Mouse (Mus musculus) lung, postnatal 36 days (tissue): ENCODE measurements around the gene Prdx4.
A peak's percentile ranks its signal among the peaks of the same experiment; 100 is the strongest.
"Not testable (repeated sequence)": the region's sequence is repeated elsewhere in the genome, so short reads cannot be mapped to it uniquely, and the experiment has no call there.

Experiments used
- DNase-seq: peaks from one replicate; pipeline ENCODE4 v3.0.0; 2022; ENCODE audit warnings: mixed read lengths

Prdx4 gene

DNA sequence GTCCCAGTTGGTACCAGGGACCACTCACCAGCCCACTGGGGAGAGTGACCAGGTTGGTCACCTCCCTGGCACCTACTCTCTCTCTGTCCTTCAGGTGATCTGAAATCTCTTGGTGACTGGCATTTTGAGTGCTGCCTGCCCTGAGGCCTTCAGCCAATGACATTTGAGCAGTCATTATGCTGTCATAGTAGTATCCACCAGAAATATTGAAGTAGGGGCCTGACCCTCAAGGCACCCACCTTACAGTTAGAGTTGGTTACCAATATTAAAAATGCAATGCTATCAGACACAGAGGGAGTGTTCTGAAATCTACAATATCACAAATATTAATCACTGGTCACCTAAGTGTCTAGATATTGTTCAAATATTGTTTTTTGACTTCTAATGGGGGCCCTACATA lies at the start of gene Prdx4:
Gene Prdx4 (minus strand): TSS at position 101 of the 400 bp plus-strand sequence.
- DNase-seq = no peak

DNA sequence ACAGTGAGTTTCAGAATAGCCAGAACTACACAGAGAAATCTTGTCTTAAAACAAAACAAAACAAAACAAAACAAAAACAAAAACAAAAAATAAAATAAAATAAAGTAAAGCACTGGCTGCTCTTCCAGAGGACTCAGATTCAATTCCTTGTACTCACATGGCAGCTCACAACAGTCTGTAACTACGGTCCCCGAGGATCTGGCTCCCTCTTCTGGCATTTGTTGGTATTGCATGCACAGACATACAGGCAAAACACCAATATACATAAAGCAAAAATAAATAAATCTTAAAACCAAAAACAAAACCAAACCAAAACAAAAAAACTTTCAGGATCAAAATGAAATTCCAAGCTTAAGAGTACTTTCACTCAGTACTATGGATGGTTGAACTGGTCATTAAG lies 36.0 kb upstream of the Prdx4 start:
- peak; percentile 60 for DNase-seq

- no peak for DNase-seq
These were observed 34.9 kb upstream of the Prdx4 start for GRCm38 (mm10) chrX:155375458-155375857.

DNA sequence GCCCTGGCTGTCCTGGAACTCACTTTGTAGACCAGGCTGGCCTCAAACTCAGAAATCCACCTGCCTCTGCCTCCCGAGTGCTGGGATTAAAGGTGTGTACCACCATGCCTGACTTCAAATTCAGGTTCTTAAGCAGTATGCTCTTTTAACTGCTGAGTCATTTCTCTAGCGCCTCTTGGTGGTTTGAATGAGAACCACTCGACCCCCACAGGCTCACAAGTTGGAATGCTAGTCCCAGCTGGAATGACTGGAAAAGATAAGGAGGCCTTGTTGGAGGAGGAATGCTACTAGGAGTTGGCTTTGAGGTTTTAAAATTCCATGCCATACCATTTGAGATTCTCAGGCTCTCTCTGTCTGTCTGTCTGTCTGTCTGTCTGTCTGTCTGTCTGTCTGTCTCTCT lies 29.6 kb upstream of the Prdx4 start:
- DNase-seq = not testable (repeated sequence)

- DNase-seq = no peak
These were observed 24.5 kb upstream of the Prdx4 start for GRCm38 (mm10) chrX:155365095-155365494.

DNA sequence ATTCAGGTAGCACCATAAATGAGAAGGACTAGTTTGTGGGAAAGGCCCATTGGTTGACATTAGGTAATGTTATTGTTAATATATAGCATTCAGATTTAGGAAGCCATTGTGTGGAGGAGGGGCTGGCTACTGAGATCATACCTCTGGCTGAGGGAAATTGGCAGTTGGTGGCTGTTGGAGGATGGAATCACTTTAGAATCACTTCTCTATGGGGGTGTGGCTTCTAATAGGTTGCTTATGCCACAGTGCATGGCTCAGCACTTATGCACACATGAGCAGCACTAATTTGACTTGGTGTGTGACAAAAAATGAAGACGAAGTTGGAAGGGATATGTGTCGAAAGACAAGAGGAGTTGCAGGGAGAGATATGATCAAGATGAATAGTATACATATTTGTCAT lies 5.7 kb upstream of the Prdx4 start:
- no peak for DNase-seq

GRCm38 (mm10) chrX:155337905-155338721 lies 2.4 kb downstream of the Prdx4 start:
- peak; percentile 82 for DNase-seq

GRCm38 (mm10) chrX:155337567-155337904 lies 3.0 kb downstream of the Prdx4 start:
- DNase-seq = no peak

GRCm38 (mm10) chrX:155318005-155318404 lies 22.5 kb downstream of the Prdx4 start:
- DNase-seq = peak; percentile 54

GRCm38 (mm10) chrX:155306390-155306789 lies 34.2 kb downstream of the Prdx4 start:
- peak; percentile 18 for DNase-seq

GRCm38 (mm10) chrX:155280427-155281044 lies 60.0 kb downstream of the Prdx4 start:
- no peak for DNase-seq

DNA sequence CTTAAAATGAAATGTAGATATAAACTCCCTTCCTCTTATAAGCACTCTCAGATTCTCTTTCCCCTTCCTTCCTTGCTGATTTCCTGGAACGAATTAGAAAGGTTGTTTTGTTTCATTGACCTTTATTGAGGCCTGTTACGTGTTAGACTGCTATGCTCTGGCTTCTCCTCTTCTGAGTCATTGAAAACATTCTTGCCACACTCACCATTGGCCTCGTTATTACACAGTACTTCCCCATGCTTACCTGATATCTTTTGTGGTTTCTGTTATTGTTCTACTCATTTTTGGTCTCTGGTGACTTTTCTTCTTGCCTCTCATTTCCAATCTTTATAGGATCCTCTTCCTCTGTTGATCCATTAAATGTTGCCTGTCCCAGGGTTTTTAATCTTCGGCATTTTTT lies 62.1 kb downstream of the Prdx4 start:
- DNase-seq = peak; percentile 14
